Mouse (Mus musculus) ES-E14 (cell line): ENCODE results near the gene Prpf19. TPM values are rescaled to one million over a fixed set of nuclear protein-coding genes. Genes with fewer than 3 reads are reported as not detected.

ENCODE experiments used
- DNase-seq: peaks from one replicate; pipeline ENCODE4 v3.0.0-alpha.2; 2013; ENCODE audit warnings: low read depth, low spot score
- H3K27ac ChIP-seq: 2 replicates; pipeline ENCODE4 v1.5.1; 2012; ENCODE audit warnings: low read depth, mild to moderate bottlenecking, low read length, moderate library complexity, mixed read lengths; ENCODE audit not compliant: poor library complexity, insufficient read depth, severe bottlenecking
- H3K36me3 ChIP-seq: 2 replicates; pipeline ENCODE4 v1.6.1; 2012; ENCODE audit warnings: mild to moderate bottlenecking, low read length, moderate library complexity, mixed read lengths; ENCODE audit not compliant: control insufficient read depth, poor library complexity, insufficient read depth, severe bottlenecking
- H3K4me1 ChIP-seq, 2 experiments: fragments of 150-350 bp in 1 of 2; sonication (generic) in 1 of 2; 2 replicates each; pipeline ENCODE4 v1.6.1; 2012; ENCODE audit warnings: low read length in 2 of 2, mild to moderate bottlenecking in 1 of 2, mixed read lengths in 1 of 2; ENCODE audit not compliant: control insufficient read depth in 2 of 2, insufficient read depth in 2 of 2, poor library complexity in 1 of 2
- H3K4me3 ChIP-seq, 2 experiments: fragments of 150-350 bp in 1 of 2; sonication (generic) in 1 of 2; 2 replicates each; pipeline ENCODE4 v1.5.1; 2012; ENCODE audit warnings: low read length in 2 of 2, low read depth in 1 of 2, mild to moderate bottlenecking in 1 of 2, mixed read lengths in 1 of 2; ENCODE audit not compliant: insufficient read depth in 1 of 2, poor library complexity in 1 of 2, severe bottlenecking in 1 of 2
- H3K9ac ChIP-seq: 2 replicates; pipeline ENCODE4 v1.6.1; 2012; ENCODE audit warnings: low read depth, mild to moderate bottlenecking, low read length, mixed read lengths; ENCODE audit not compliant: poor library complexity, insufficient read depth, severe bottlenecking
- H3K9me3 ChIP-seq: fragments of 150-350 bp; sonication (generic); 2 replicates; pipeline ENCODE4 v1.6.1; 2012; ENCODE audit warnings: low read depth, mild to moderate bottlenecking, low read length; ENCODE audit not compliant: control insufficient read depth, insufficient read depth
- CHD2 ChIP-seq: IDR thresholded peaks from 2 replicates; pipeline ENCODE4 v1.6.1; 2014; ENCODE audit warnings: mild to moderate bottlenecking, low read depth, low read length, inconsistent platforms
- HCFC1 ChIP-seq: IDR thresholded peaks from 2 replicates; pipeline ENCODE4 v1.6.1; 2012; ENCODE audit warnings: low read length, inconsistent platforms, borderline replicate concordance; ENCODE audit not compliant: insufficient read depth
- MAFK ChIP-seq: IDR thresholded peaks from 2 replicates; pipeline ENCODE4 v1.6.1; 2014; ENCODE audit warnings: mild to moderate bottlenecking, low read depth, low read length, inconsistent platforms; ENCODE audit not compliant: insufficient read depth
- ZC3H11A ChIP-seq: IDR thresholded peaks from 2 replicates; pipeline ENCODE4 v1.6.1; 2012; ENCODE audit warnings: low read depth, mild to moderate bottlenecking, inconsistent platforms, low read length, borderline replicate concordance
- ZNF384 ChIP-seq: IDR thresholded peaks from 2 replicates; pipeline ENCODE4 v1.6.1; 2012; ENCODE audit warnings: low read depth, low read length, inconsistent platforms
- in situ Hi-C, 2 experiments: fragments of 600-800 bp; cut with MboI; formaldehyde crosslinking; loops; one replicate each; pipeline ENCODE4 v1.15.1; 2025; ENCODE audit warnings: low sequenced_read_pairs in 2 of 2, inconsistent platforms in 1 of 2; ENCODE audit not compliant: unreplicated experiment in 2 of 2
- total RNA-seq: library from RNA; depleted of rRNA; stranded (reverse); fragments of 300-350 nt; gene quantifications from 2 replicates; pipeline ENCODE4 v1.2.3, GENCODE M21; 2012

Gene Prpf19
- total RNA-seq, 1 experiment = 146 TPM

DNA sequence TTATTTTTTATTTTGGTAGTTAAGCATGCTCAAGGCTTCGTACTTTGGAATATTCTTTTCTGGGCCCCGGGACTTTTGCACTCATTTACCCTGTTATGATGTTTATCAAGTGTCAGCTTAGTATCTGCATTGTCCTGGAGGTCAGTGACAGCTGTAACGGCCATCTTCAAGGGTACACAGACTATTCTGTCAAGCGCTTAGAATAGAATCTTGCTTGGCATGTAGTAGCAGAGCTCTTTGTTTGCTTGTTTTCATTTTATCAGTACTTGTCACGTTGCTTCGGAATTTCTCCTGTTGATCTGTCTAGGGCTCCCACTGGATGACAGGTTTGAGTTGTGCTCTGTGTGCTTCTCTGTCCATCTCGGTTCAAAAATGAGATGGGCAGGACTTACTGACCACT, 1.8 kb downstream of the Prpf19 start:
- in situ Hi-C loops = no loop called here
- no peak overlapping the region for H3K27ac ChIP-seq
- H3K9ac ChIP-seq = no peak overlapping the region
- no peaks in the 10 kb centered on the region for H3K9me3 ChIP-seq
- peaks cover 32% of the 10 kb centered on the region for H3K36me3 ChIP-seq
- TF ChIP-seq ZNF384 (no peak), HCFC1 (no peak), ZC3H11A (no peak), CHD2 (no peak), MAFK (no peak)
- DNase-seq = no peak
- H3K4me3 ChIP-seq = peak overlapping the region in 1 of 2 experiments; percentile 67; a peak in 1 of 4 replicates
- peaks cover 2 to 4% of the 10 kb centered on the region in 2 experiments; a peak in 2 of 4 replicates for H3K4me1 ChIP-seq

DNA sequence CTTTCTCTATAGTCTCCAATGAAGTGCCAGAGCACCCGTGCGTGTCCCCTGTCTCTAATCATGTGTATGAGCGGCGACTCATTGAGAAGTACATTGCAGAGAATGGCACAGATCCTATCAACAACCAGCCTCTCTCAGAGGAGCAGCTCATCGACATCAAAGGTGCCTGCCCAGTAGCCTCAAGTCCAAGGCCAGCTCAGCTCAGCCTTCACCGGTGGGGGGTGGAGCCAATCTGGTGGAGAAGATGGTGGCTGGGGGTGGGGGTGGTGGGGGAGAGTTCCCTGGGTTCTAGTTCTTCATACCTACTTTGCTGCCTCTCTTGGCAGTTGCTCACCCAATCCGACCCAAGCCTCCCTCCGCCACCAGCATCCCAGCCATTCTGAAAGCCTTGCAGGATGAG, 2.5 kb downstream of the Prpf19 start:
- Histone ChIP-seq H3K9me3 (no peaks in the 10 kb centered on the region), H3K36me3 (peaks cover 38% of the 10 kb centered on the region), H3K4me3 (no peak overlapping the region), H3K27ac (no peak overlapping the region), H3K4me1 (peaks cover 2 to 4% of the 10 kb centered on the region in 2 experiments; a peak in 2 of 4 replicates), H3K9ac (no peak overlapping the region)
- DNase-seq = no peak
- in situ Hi-C loops = no loop called here
- TF ChIP-seq ZC3H11A = no peak
- TF ChIP-seq MAFK = no peak

GRCm38 (mm10) chr19:10900315-10900714, 5.3 kb downstream of the Prpf19 start:
- TF ChIP-seq ZNF384 (no peak), MAFK (no peak), ZC3H11A (no peak), HCFC1 (no peak), CHD2 (no peak)
- no peak for DNase-seq
- Histone ChIP-seq H3K9me3 (no peaks in the 10 kb centered on the region), H3K9ac (no peak overlapping the region), H3K4me1 (peaks cover 2 to 4% of the 10 kb centered on the region in 2 experiments; a peak in 2 of 4 replicates), H3K36me3 (peaks cover 64% of the 10 kb centered on the region), H3K4me3 (no peak overlapping the region), H3K27ac (no peak overlapping the region)
- in situ Hi-C loops = no loop called here

DNA sequence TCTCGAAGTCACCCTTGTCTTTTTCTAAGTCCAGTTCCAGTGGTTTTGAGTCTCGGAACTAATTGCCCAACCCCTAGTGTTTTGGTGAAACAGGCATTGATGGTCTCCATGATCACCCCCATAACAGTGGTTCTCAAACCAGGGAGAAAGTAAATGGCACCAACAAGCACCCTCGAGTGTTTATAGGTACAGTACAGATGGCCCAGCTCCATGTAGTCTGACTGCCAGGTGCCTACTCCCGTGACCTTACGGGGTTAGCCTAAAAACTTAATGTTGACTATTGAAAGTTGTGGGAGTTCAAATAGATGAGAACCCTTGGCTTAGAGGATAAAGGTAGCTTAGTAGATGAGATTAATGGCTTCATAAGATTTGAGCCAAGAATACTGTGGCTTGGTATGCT, 6.0 kb downstream of the Prpf19 start:
- in situ Hi-C loops = no loop called here
- peaks cover 2 to 4% of the 10 kb centered on the region in 2 experiments; a peak in 2 of 4 replicates for H3K4me1 ChIP-seq
- DNase-seq = no peak
- no peak overlapping the region for H3K27ac ChIP-seq
- peaks cover 71% of the 10 kb centered on the region for H3K36me3 ChIP-seq
- no peak for TF ChIP-seq ZNF384
- no peaks in the 10 kb centered on the region for H3K9me3 ChIP-seq
- no peak overlapping the region for H3K4me3 ChIP-seq
- H3K9ac ChIP-seq = no peak overlapping the region

DNA sequence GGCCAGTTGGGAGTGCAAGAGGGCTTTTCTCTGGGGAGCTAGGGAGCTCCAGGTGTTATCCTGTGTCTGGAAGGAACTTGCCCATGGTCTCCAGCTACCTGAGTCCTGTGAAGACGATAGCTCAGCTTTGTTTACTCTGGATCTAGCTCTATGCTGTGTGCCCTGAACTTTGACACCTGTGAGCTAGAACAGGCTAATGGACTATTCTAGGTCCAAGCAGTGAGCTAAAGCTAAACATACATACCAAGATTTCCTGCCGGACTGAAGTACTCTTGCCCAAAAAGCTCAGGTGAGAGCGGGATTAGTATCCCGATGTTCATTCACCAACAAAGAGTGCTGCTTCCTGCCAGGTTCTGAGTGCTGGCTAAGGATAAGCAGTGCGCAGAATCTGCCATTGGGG, 9.5 kb downstream of the Prpf19 start:
- no peaks in the 10 kb centered on the region for H3K9me3 ChIP-seq
- H3K4me3 ChIP-seq = no peak overlapping the region
- H3K4me1 ChIP-seq = no peaks in the 10 kb centered on the region
- DNase-seq = no peak
- no peak overlapping the region for H3K27ac ChIP-seq
- H3K36me3 ChIP-seq = peaks cover 64% of the 10 kb centered on the region
- TF ChIP-seq HCFC1 (no peak), MAFK (no peak), ZNF384 (no peak), CHD2 (no peak), ZC3H11A (no peak)
- no peak overlapping the region for H3K9ac ChIP-seq
- in situ Hi-C loops = no loop called here
